Mouse (Mus musculus) lung, adult 2 months (tissue): ENCODE measurements at regions not wholly inside any gene's neighbourhood (a gene's known extent, or its start where the extent isn't known, plus 50 kb on each side); places are given as distances from the start of the nearest gene placed in this dataset.

Experiments
- DNase-seq: peaks from one replicate; pipeline ENCODE4 v3.0.0; 2022
- H3K4me1 ChIP-seq: fragments of 200-500 bp; 2 replicates; pipeline ENCODE4 v1.6.1; 2011; ENCODE audit warnings: low read length; ENCODE audit not compliant: control insufficient read depth, insufficient read depth
- H3K4me3 ChIP-seq: fragments of 200-500 bp; replicated peaks from 2 replicates; pipeline ENCODE3; 2011; ENCODE audit warnings: low read depth, mild to moderate bottlenecking, control low read depth, low read length; ENCODE audit errors: extremely low read depth
- CTCF ChIP-seq: fragments of 200-500 bp; IDR thresholded peaks from 2 replicates; pipeline ENCODE4 v1.5.1; 2011; ENCODE audit warnings: mild to moderate bottlenecking, low read length, control low read depth; ENCODE audit not compliant: insufficient read depth
- POLR2A ChIP-seq: fragments of 200-500 bp; IDR thresholded peaks from 2 replicates; pipeline ENCODE4 v1.6.1; 2011; ENCODE audit warnings: low read depth, mild to moderate bottlenecking, control low read depth, low read length, borderline replicate concordance; ENCODE audit errors: extremely low read depth
- WGBS: fragments of 180-500 bp; shearing (Covaris S2); methylation state at CpG from one replicate; pipeline ENCODE4 v1.1.7; 2018; 5-methylcytosine and 5-hydroxymethylcytosine counted together

DNA sequence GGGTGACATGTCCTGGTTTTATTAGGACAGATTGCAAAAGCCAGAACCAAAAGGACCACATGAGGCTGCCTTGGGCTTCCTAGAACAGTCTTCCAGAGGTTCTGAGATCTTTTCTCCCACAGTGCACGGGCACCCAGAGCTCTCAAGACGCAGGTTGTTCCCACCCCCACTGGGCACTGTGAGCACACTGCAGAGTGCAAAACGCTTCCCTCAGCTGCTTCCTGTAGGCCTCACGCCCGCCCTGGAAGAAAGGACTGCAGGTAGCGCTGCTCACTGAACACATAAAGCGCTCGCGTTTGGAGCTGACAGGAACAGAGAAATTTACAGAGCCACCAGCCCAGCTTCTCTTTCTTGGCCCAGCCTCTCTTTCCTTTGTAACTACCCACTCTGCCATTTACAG lies 262.5 kb upstream of the Usp24 start:
- H3K4me1 ChIP-seq: no peaks in the 10 kb centered on the region
- WGBS: 44% methylated on average over 9 of the region's 9 CpGs
- DNase-seq: no peak
- no peak overlapping the region for H3K4me3 ChIP-seq
- TF ChIP-seq CTCF: no peak
- no peak for TF ChIP-seq POLR2A

- TF ChIP-seq CTCF: no peak
- TF ChIP-seq POLR2A: no peak
- no peak for DNase-seq
- no peaks in the 10 kb centered on the region for H3K4me1 ChIP-seq
- H3K4me3 ChIP-seq: no peak overlapping the region
- 61% methylated on average over 7 of the region's 7 CpGs for WGBS
Measured at GRCm38 (mm10) chr4:106054324-106054723, 261.7 kb upstream of the Usp24 start.

DNA sequence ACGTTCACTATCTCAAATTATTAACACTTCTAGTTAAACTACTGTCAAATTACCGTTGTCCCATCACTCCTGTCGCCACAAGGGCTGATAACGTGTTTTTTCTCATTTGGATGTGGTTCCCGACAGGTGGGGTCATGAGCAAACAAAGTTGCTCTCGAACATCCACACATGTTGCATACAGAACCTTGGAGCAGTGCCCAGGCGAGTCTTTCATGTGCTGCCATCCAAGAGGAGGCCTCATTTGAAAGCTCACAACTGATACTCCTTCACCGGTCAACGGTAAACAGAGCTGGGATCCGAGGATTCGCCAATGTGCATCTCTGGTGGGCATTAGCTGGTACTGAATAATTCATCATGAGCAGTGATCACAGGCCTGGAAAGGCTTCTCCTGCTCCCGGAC lies 253.4 kb upstream of the Usp24 start:
- TF ChIP-seq POLR2A (no peak), CTCF (no peak)
- H3K4me1 ChIP-seq: peaks cover 2% of the 10 kb centered on the region; the same call in 1 of the 2 replicates
- no peak for DNase-seq
- H3K4me3 ChIP-seq: no peak overlapping the region
- 78% methylated on average over 12 of the region's 12 CpGs for WGBS

DNA sequence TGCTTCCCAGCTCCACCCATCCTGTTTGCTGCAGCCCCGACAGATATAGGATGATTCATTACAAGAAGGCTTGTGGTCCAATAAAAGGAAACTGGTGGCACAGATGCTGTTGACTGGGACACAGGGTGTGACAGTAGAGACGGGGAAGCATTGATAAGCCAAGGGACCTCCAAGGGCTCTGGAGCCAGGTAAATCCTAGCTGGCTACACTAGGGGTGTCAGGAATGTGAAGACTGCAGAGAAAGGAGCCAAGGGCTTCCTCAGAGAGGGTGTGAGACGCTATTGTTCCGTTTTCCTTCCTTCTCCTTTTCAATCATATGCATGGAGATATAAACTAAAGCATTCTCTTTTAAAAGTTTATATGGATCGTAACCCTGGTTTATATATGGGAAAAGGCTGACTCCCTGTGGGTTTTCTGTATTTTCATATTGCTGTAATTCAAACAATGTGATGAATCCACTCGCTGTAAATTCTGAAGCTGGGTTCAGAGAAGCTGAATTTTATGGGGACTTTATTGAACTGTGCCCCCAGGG lies 252.1 kb upstream of the Usp24 start:
- 42% methylated on average over 6 of the region's 6 CpGs for whole genome bisulfite sequencing
- DNase-seq: no peak
- no peak for TF ChIP-seq POLR2A
- no peak for TF ChIP-seq CTCF
- peaks cover 2% of the 10 kb centered on the region; the same call in 1 of the 2 replicates for H3K4me1 ChIP-seq
- no peak overlapping the region for H3K4me3 ChIP-seq

DNA sequence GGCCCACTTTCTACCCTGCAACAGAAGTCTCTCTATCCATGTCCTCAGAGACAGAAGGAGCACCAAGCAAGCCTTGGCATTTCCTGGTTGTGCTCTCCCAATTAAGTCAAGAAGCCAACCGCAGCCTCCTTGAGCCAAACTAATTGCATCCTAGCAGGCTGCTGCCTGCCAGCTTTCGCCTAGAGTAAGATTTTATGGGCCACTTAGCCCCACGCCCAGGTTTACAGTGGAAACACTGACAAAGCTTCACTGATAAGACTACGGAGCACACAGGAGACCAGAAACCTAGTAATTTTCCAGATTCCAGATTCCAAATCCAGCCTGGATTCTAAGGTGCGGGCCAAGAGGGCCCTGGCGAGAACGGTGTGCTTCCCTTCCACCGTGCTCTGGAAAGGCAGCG lies 249.0 kb upstream of the Usp24 start:
- no peak for TF ChIP-seq CTCF
- TF ChIP-seq POLR2A: no peak
- Histone ChIP-seq H3K4me3 (no peak overlapping the region), H3K4me1 (peaks cover 2% of the 10 kb centered on the region; the same call in 1 of the 2 replicates)
- WGBS: 76% methylated on average over 9 of the region's 9 CpGs
- no peak for DNase-seq

DNA sequence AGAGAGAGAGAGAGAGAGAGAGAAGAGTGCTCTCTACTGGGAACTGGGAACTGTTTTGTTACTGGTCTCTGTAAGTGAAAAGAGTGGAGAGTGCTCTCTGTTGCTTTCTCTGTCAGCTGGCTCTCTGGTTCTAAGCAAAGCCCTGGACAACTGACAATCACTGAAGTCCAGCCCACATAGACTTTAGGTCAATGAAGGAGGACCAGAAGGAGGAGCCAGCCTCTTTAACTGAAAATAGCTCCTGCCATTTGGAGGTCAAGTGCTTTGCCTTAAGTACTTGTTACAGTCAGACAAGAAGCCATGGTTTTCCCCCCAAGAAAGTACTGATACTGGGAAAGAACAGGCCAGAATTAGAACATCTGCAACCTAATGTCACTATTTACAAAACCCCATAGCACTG lies 232.5 kb upstream of the Usp24 start:
- no peak for TF ChIP-seq CTCF
- TF ChIP-seq POLR2A: no peak
- Histone ChIP-seq H3K4me3 (no peak overlapping the region), H3K4me1 (no peaks in the 10 kb centered on the region; the same call in 1 of the 2 replicates)
- no peak for DNase-seq

- no peak for DNase-seq
- no peak overlapping the region for H3K4me3 ChIP-seq
Measured at GRCm38 (mm10) chr4:106091927-106092675, 223.9 kb upstream of the Usp24 start.

GRCm38 (mm10) chr4:106092676-106093070 lies 223.3 kb upstream of the Usp24 start:
- Histone ChIP-seq H3K4me3 (no peak overlapping the region), H3K4me1 (peaks cover 8% of the 10 kb centered on the region)
- WGBS: 79% methylated on average over 6 of the region's 6 CpGs
- DNase-seq: no peak
- no peak for TF ChIP-seq POLR2A
- no peak for TF ChIP-seq CTCF

More at GRCm38 (mm10) chr4:106091927-106092675, 223.9 kb upstream of the Usp24 start:
- H3K4me1 ChIP-seq: peaks cover 8% of the 10 kb centered on the region
- WGBS: 65% methylated on average over 9 of the region's 9 CpGs
- TF ChIP-seq POLR2A (no peak), CTCF (no peak)

DNA sequence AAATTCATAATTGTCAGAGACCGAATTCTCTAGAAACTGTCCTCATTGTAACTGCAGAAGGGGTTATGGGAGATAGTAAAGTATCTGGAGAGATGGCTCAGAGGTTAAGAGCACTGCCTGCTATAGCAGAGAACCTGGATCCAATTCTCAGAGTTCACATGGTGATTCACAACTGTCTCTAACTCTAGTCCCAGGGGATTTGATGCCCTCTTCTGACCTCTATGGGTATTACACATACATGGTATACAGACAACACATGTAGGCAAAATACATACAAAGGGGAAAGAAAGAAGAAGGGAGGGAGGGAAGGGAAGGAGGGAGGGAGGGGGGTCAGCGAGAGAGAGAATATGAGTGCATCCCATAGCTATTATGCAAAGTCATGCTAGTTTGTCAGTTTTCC lies 222.8 kb upstream of the Usp24 start:
- no peak for DNase-seq
- H3K4me1 ChIP-seq: peaks cover 8% of the 10 kb centered on the region
- no peak overlapping the region for H3K4me3 ChIP-seq
- WGBS: 82% methylated on average over 2 of the region's 2 CpGs
- TF ChIP-seq POLR2A (no peak), CTCF (no peak)
